Mouse (Mus musculus): Measurements from ENCODE around the gene Hpca.

The Hpca gene

GRCm38 (mm10) chr4:129136189-129136578, 14.3 kb upstream of the Hpca start:
- no peak for DNase-seq (ENCODE audit: low spot score)

DNA sequence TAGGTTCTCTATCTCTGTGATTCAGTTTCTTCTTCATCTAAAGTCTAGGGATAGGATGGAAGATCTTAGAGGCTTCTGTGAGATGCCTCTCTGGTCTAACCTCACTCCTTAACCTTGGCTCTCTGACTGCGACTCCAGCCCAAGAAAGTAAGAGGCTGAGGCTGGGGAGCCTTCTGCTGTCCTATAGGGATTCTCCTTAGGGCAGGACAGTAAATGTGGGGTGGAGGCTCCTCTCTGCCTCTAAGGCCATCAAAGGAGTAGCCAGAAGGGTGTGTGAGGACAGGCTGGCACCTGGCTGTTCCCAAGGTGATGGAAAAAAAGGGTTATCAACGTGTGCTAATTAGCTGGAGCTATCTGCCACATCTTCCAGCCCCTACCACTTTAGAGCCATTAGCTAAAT, 13.8 kb upstream of the Hpca start:
- DNase-seq (ENCODE audit: low spot score) = no peak

- peak; percentile 81 for DNase-seq (ENCODE audit: low spot score)
Measured at GRCm38 (mm10) chr4:129134799-129135585, 13.2 kb upstream of the Hpca start.

DNA sequence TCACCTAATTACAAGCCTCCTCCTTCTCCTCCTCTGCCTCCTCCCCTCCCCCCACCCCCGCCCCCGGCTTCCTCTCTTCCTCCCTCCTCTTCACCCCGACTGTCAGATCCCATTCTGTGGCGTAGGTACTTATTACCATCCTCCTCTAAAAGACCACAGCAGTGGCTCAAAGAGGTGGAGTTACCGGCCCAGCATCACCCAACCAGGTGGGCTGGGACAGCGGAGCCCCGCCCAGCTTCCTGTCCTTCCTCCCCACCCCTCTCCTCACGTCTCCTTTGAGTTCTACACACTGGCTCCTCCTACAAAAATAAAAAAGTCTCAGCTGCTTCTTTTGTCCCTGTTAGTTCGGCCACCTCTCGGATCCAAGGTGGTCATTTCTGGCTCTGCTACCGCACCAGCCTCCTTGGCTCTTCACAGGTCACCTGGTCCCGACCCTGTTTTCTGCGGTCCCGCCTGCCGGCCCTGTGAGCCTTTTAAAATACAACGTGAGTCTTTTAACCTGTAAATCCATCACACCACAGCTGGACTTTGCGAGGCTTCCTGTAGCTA, 9.0 kb upstream of the Hpca start:
- no peak for DNase-seq (ENCODE audit: low spot score)

DNA sequence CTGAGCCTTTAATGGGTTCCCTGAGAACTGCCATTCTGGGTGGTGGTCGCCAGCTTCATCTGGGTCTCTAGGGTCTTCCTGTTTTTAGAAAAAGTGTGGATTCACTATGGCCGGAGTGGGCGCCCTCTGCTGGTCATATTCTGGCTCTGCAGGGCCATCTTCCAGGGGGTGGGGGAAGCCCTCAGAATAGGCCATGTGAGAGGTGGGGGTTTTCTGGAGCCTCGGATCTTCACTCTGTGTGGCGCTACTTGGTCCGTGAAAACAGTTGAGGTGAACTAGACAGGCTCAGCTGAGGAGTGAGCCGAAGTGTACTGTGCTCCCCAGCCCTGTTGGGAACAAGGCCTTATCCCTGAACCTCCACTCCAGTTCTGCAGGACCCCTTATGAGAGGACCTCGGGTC, 8.3 kb upstream of the Hpca start:
- no peak for DNase-seq (ENCODE audit: low spot score)

- DNase-seq (ENCODE audit: low spot score) = no peak
Measured at GRCm38 (mm10) chr4:129129387-129129786, 7.6 kb upstream of the Hpca start.

DNA sequence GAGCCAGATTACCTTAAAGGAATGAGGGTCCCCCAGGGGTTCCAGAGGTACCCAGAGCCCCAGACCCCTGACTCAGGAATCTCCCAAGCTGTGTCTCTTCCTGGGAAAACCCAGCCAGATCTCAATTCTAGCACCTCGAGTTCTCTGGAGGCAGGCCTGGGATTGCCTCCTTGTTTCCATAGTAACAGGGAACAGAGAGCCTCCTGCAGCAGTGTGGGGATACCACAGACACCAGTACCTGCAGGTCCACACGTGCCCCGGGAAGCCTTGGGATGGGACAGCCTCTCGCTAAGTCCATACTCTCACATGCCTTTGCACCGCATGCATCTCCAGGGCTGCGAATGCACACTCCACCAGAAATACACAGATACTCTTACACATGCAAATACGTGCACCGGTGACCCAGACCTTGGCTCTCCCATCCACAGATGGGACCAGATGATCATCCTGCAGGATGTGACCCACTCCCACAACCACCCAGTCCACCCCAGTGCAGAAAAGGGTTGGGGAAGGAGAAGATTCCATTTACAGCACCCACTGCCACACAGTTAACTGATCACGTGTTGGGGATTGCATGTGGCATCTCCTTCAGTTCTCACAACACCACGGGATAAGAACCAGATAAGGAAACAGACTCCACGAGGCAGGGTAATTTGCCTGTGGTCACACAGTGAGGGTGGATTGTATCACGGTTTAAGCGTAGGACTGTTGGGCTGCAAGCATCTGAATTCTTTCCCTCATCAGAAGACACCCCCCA, 6.9 kb upstream of the Hpca start:
- no peak for DNase-seq (ENCODE audit: low spot score)

DNA sequence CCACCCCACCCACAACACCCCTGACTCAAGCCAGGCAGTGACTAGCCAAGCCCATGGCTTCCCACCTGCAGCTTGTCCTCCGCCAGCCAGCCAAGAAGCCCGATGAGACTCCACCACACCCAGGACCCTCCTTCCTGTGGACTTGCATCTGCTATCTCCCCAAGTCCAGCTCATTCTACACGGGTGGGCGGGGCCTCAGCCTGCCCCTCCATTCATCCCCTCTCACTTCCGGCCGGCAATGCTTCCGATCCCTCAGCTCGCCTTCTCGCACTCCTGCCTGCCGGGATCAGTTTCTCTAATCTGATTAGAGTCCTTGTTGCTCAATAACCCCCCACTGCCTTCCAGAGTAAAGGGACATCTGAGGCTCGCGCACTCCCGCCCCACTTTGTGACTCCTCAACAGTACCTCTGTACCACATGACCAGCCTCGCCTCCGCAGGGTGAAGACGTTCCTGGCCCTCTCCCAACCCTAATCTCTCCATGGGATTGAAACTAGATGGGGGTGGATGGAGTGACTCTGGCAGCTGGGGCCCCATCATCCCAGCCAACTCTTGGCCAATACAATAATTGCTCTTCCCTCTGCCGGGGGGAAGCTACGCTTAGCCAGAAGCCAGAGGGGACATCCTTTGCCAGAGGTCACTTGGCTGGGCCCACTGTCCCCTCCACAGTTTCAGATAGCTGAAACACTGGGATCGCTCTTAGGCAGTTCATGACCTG, 4.1 kb upstream of the Hpca start:
- DNase-seq (ENCODE audit: low spot score) = no peak

DNA sequence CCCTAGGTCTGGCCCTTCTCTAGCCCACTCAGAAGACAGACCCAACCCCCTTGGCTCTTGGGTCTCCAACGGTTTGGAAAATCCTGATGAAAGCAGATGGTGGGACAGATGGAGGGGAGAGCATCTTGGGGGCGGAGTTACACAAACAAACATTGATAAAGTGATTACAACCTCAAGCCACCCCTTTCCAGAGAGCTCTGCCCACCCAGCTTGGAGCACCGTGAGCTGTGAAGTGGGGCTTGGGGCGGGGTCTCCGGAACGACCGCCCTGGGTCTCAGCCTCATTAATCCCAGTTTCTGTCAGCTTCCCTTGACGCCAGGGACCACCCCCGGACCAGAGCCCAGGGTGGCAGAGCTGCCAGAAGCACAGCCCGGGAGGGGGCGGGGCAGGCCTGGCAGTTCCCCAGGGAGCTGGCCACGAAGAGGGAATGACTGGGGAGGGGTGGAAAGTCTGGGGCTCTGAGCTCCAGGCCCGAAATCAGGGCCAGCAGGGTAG, 2.9 kb upstream of the Hpca start:
- DNase-seq (ENCODE audit: low spot score) = no peak

DNA sequence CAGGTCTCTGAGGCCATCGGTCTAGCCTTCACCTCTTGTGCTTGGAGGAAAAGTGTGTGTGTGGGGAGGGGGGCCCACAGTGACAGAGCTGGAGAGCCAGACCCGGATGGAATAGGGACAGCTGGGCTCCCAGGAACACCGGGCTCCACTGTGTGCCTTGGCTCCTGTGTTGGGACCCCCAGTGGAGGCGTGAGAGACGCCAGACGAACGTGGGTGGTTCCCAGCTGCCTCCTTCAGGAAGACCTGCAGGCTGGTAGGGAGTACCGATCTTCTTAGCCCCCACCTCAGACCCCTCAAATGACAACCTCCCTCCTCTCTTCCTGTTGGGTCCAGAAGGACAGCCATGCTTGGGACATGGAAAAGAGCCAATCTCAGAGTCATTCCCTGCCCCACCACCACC, 883 bp upstream of the Hpca start:
- no peak for DNase-seq (ENCODE audit: low spot score)

DNA sequence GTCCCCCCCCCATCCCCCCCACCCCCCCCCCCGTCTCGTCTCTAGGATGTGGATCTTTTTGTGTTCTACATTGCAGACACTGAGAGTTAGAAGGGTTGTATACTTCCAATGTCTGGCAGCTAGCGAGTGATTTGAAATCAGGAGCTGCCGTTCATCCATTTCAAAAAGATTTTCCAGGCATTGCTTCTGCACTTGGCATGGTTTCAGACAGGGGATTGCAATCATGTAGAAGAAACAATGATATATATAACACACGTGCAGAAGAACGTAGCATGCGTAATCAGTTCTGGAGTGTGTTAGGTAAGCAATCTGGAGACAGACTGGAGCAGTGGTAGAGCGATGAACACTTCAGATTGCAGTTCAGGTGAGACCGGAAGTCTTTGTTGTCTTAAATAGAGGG, 271 bp upstream of the Hpca start:
- no peak for DNase-seq (ENCODE audit: low spot score)

GRCm38 (mm10) chr4:129120520-129121445, 1.1 kb downstream of the Hpca start:
- peak; percentile 76 for DNase-seq (ENCODE audit: low spot score)

DNA sequence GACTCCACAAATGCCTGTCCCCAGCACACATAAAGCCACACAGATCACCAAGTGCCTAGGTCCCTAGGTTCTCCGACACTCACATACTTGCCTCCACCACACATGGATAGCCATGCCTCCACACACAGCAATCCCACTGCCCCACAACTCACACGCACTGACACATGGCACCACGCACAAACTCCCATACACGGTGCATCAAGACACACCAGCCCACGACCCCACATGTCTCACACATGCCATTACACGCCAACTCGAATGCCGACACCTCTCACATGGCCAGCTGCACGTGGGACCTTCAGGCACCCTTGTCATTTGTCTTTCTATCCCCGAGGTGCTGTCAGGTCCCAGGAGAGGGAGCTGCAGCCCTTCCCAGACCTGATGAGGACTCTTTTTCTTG, 2.1 kb downstream of the Hpca start:
- DNase-seq (ENCODE audit: low spot score) = no peak

GRCm38 (mm10) chr4:129117720-129118510, 3.9 kb downstream of the Hpca start:
- DNase-seq (ENCODE audit: low spot score) = no peak

DNA sequence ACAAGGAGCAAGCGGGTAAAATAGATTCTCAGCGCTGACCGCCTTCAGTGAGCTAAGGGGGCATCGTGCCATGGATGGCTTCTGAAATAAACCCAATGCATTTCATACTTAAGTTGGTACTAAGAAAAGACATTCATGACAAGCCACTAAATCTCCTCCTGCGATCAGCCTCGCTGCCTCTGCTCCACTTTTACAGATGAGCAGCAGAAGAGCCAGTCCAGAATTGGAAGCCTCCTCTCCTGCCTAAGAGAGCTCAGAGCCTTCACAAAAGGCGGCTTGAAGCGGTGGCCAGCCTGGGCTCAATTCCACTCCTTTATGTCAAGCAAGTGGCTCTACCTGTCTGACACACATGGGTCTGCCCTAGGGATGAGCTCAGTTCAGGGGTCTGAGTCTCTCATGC, 5.1 kb downstream of the Hpca start:
- no peak for DNase-seq (ENCODE audit: low spot score)

DNA sequence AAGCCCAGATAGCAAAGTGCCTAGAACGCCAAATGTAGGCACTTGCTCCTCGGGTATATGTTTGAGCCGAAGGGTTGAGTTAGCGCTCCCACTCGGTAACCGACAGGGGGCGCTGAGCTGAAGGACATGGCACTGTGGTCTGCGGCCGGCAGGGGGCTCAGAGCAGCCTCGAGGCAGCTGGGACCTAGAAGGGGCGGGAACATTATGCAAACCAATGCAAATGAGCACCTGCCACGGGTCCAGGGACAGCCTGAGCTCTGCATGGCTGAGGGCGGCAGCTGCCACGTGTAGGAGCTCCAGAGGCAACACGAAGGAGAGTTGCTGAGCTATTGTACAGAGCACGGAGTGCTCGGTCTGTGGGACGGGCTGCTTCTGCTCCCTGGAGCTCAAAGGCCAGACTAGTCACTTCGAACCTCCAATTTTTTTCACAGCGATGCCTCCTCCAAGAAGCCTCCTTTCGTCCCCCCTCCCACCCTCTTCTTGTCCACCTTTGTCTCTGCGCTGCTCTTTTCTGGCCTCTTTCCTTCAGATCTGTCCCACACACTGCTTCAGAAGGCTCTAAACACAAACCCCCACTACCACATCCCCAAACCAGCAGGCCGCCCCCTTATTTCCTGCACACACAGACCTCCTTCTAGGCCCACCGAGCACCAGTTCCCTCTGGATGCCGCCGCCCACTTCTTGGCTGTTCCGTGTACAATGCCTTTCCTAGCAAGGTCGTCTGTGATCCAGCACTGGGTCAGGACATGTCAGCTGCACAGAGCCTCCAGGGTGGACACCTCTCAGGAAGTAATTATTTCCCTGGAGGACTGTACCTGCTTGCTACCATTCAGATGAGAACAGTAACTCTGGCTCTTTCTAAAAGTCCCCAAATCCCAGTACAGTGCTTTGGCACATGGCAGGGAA, 8.5 kb downstream of the Hpca start:
- DNase-seq (ENCODE audit: low spot score) = peak; percentile 65

DNA sequence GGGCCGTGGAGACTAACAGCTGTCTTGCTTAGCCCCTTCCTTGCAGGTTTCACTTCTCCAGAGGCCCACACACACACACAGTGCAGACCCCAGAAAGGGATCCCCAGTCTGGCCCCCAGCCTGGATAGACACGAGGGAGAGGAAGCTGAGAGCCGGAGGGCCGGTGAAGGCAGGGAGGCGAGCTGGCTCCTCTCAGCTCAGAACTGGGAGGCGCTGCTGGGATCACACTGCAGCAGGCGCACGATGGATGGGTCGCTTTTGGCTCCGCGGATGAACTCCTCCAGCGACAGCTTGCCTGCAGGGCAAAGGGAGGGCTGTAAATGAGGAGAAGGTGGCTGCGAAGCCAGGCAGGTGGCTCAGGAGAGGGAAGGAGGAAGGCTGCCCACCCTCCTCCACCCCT, 9.6 kb downstream of the Hpca start:
- no peak for DNase-seq (ENCODE audit: low spot score)

DNA sequence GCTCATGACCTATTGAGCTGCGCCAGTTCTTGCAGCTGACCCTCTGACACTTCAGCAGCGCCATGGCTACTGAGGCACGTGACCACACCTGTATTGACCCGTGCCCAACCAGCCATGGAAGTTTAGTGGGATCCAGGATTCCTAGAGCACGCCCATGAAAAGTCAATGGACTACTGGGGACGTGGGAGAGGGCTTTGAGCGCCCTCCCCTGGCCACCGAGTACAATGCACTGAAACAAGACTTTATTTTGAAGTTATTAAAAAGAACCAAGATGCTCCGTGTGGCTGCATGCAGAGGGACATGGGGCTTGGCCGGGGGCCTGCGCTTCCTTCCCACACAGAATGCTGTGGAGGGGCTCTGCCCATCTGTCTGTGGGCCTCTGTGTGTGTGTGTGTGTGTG, 10.5 kb downstream of the Hpca start:
- no peak for DNase-seq (ENCODE audit: low spot score)

GRCm38 (mm10) chr4:129110804-129111203, 11.0 kb downstream of the Hpca start:
- DNase-seq (ENCODE audit: low spot score) = no peak

GRCm38 (mm10) chr4:129108624-129109023, 13.2 kb downstream of the Hpca start:
- no peak for DNase-seq (ENCODE audit: low spot score)
